Mouse (Mus musculus) left cerebral cortex, adult 9 months (tissue): ENCODE measurements around the gene Ugt1a6b.
A peak's percentile ranks its signal among the peaks of the same experiment; 100 is the strongest.
"Not testable (repeated sequence)": the region's sequence is repeated elsewhere in the genome, so short reads cannot be mapped to it uniquely, and the experiment has no call there.

Experiments
- DNase-seq, 2 experiments: peaks; one replicate each; pipeline ENCODE4 v3.0.0; 2022; ENCODE audit warnings: low spot score in 2 of 2

Ugt1a6b gene

DNA sequence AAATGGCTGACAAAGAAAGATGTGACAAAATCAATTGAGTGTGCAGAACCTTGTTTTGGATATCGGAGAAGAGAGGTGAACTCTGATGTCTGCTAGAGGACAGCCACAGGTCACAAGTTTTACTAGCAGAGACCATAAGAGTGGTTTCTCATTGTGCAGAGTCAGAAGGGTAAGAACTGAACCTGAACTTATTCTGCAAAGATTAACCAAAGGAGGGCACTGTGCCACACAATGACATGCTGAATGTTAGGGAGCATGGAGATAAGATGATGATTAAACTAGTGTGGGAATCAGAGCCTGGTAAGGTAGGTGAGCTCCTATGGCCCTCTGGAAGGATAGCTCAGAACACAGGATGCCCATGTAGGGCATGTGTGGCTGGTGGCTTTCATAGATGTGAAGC is 92.6 kb downstream of the Ugt1a6b start:
- no peak for DNase-seq

DNA sequence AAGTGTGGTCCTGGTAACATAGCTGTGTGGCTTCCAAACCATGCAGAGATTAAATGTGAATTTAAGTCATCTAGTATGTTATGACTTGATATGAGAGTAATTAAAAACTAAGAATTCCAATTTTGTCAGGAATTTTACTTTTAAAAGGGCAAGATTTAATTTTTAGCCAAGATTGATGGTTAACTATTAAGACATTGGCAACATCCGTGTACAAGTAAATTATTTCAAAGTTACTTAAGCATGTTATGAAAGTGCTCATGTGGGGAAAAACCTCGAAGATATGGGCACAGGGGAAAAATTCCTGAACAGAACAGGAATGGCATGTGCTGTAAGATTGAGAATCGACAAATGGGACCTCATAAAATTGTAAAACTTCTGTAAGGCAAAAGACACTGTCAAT is 94.4 kb downstream of the Ugt1a6b start:
- DNase-seq, result no peak

- no peak for DNase-seq
Measured at GRCm38 (mm10) chr1:88199996-88200395, 96.9 kb downstream of the Ugt1a6b start.

- DNase-seq, result no peak
Measured at GRCm38 (mm10) chr1:88200456-88200855, 97.4 kb downstream of the Ugt1a6b start, which contains the start of gene Ugt1a2. Gene Ugt1a2, plus strand, starts transcription at chr1:88200601.

GRCm38 (mm10) chr1:88205294-88205922 is 102.4 kb downstream of the Ugt1a6b start, which contains the start of gene Dnajb3:
Gene Dnajb3, minus strand, starts transcription at chr1:88205782.
- peak; percentile 56 to 82 for DNase-seq

GRCm38 (mm10) chr1:88206843-88207479 is 103.9 kb downstream of the Ugt1a6b start:
- no peak for DNase-seq

DNA sequence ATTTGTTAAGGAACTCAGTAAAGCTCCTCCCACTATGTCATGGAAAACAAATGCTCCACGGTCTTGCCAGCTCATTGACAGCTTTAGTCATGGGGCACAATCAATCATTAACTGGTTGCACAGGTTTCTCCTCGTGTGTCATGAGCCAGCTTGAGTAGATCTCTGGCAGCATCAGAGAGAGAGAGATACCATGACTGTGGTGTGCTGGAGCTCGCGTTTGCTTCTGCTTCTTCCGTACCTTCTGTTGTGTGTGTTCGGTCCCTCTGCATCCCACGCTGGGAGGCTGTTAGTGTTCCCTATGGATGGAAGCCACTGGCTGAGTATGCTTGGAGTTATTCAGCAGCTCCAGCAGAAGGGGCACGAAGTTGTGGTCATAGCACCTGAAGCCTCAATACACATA is 108.8 kb downstream of the Ugt1a6b start, which contains the start of gene Ugt1a1:
TSS of gene Ugt1a1 (plus strand) at position 148 of the 400 bp plus-strand sequence.
- DNase-seq, result no peak

- DNase-seq, result no peak
Measured at GRCm38 (mm10) chr1:88212341-88213045, 109.4 kb downstream of the Ugt1a6b start.

DNA sequence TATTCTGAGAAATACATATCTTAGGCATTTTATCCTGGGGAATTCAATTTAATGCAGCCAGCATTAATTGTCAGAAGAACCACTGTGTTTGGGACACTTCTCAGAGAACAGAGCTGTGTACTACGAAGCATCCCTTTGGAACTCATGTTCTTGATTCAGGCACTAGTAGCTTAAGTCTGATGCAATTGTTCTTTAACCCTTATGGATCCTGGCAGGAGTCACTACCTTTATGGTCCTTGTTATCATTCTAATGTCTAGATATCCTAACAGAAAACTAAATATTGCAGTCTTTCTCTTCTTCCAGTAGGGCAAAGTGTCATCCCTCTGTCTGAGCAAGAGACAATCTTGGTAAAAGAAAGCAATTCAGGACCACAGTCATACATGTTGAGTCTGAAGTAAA is 110.0 kb downstream of the Ugt1a6b start:
- DNase-seq, result no peak

DNA sequence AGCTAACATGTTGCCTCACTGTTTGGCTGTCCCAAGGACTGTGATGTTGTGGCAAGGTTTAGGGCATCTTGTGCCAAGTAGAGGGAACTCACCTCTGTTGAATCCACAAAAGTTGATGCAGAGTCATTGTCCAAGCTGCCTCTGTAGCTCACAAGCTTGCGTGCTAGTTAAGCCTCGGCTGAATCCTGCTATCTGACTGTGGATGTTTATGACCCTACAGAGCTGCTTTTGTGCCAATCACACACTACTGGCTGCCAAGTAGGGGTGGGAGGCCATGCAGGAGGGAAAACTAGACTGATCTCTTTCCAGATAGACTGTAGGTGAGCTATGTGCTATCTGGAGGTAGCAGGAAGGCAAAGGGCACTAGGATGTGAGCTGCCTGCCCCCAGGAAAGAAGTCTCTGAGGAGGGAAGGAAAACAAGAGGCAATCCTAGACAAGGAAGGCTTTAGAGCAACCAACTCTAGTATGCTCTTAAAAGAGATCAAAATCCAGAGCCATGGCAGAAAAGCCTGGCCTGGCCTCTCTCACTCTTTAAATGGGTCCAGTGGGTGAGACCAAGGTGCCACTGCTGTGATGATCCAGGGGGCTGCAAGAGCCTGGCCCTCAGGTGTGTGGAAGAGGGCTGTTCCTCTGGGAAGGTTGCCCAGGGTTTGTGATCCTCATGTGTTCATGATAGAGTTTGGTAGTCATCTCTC is 110.9 kb downstream of the Ugt1a6b start:
- DNase-seq, result no peak

DNA sequence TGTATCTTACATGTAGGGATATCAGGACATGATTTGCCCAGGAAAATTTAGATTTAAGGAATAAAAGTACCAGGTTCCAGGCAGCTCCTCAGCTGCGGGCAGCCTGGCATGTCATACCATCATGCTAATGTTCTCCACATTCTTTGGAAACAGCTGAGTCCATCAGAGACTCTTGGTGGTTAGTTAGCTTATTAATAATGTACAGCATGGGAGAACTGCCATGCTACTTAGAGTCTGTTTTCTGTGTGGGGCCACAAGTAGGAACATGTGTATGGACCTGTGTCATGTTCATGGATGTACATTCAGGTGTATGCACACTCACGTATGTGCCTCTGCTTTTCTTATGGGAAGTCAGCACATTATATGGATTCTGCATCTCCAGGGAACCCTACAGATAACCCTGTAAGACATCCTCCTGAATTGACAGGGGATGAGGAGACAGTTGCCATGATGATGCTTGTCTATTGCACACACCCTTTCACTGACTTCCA is 111.5 kb downstream of the Ugt1a6b start:
- no peak for DNase-seq

- no peak for DNase-seq
Measured at GRCm38 (mm10) chr1:88215466-88216380, 112.7 kb downstream of the Ugt1a6b start.

- DNase-seq, result no peak
Measured at GRCm38 (mm10) chr1:88216551-88216950, 113.5 kb downstream of the Ugt1a6b start.

DNA sequence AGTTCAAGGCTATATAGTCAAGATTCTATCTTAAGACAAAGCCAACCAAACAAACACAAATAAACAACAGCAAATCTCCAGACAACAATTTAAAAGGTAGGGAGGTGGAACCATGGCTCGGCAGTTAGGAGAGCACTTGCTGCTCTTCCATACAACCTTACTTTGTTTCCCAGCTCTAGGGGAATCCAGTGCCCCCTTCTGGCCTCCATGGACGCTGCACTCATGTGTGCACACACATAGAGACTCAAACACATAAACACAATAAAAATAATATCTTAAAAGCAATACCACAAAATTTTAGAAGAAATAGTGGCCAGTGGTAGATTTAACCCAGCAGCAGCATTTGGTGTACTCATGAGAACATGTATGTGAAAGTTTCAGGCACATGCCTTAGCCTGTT is 114.1 kb downstream of the Ugt1a6b start:
- no peak for DNase-seq

GRCm38 (mm10) chr1:88217576-88217975 is 114.5 kb downstream of the Ugt1a6b start:
- DNase-seq, result no peak

DNA sequence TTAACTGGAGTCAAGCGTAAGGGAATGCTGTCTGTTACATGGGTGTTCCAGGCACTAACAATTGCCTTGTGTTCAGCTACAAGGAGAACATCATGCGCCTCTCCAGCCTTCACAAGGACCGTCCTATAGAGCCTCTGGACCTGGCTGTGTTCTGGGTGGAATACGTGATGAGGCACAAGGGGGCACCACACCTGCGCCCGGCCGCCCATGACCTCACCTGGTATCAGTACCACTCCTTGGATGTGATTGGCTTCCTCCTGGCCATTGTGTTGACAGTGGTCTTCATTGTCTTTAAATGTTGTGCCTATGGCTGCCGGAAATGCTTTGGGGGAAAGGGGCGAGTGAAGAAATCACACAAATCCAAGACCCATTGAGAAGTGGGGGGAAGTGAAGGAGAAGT is 115.0 kb downstream of the Ugt1a6b start:
- no peak for DNase-seq

- DNase-seq, result no peak
Measured at GRCm38 (mm10) chr1:88218591-88218990, 115.5 kb downstream of the Ugt1a6b start.

DNA sequence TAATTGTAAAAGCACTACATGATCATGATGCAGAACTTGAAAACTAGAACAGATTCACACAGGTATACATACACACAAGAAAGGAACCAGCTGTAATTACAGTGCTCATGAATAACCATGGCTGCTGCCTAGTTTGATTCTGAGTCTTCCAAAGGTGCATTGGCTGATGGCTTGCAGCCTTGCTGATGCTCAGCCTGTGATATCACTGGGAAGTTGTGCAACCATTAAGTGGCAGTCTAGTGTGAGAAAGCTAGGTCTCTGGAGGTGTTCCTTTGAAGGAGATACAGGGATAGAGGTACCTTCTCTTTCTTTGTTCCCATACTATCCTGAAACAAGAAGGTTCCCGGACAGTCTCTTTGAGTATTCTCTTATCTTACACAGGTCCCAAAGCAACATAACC is 116.0 kb downstream of the Ugt1a6b start:
- DNase-seq, result no peak

DNA sequence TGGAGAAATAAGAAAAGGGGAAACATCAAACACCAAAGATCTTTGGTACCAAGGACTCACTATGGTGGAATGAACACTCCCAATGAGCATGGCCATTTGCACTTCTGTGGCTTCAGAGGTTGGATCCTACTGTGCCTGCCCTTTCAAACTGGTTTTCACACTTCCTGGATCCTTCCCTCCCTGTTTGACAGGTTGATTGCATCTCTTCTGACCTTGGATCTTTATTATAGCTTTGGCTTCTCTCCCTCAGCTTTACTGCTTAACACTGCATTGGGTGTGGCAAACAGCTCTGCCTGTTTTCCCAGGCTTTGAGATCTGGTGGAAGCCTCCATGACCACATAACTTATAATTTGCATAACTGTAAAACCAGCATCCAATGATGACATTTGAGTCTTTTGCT is 117.3 kb downstream of the Ugt1a6b start:
- no peak for DNase-seq

DNA sequence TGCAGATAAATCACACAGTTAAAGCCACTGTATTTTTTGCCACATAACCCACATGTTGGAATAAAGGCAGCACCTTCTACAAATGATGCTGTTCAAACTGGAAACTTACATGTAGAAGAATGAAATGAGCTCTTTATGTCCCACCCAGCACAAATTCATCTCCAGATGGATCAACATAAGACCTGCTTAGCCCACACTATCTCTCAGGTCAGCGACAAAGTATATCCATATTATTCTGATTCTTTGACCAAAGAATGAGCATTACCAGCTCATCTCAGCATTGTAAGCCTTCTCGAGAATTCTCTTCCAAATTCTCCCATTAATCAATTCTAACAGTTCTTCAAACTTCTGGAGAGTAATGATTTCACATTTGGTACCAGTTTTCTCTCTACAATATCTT is 119.2 kb downstream of the Ugt1a6b start:
- no peak for DNase-seq

DNA sequence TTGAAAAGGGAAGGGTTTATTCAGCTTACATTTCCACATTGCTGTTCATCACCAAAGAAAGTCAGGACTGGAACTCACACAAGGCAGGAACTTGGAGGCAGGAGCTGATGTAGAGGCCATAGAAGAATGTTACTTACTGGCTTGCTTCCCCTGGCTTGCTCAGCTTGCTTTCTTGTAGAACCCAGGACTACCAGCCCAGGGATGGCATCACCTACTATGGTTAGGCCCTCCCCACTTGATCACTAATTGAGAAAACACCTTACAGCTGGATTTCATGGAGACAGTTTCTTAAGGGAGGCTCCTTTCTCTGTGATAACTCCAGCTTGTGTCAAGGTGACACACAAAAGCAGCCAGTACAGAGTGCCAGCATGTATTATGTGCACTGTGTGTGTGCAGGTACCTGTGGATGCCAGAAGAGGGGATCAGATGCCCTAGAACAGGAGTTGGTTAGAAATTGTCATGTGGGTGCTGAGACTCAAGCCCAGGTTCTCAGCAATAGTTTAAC is 120.0 kb downstream of the Ugt1a6b start:
- not testable (repeated sequence) for DNase-seq
